Mouse (Mus musculus): ENCODE measurements at regions not wholly inside any gene's neighbourhood (a gene's known extent, or its start where the extent isn't known, plus 50 kb on each side); places are given as distances from the start of the nearest gene placed in this dataset.

DNA sequence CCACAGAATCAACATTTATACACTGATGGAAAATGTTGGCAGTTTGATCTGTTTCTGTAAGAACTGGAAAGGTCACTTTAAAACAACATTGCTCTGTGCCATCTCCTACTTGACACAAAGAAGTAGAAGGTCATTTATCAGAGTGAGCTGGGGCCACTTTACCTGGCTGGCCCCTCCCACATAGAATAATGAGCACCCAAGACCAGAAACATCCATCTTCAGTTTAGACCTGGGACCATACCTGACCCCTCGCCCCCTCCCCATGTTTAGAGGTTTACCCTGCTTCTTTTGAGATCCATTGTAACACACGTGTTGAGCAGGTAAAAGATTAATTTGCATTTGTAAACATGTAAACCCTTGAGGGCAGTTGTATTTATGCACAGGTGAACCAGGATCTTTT, 366.8 kb upstream of the Adgrl2 start:
- no peaks in the 10 kb centered on the region for H3K27me3 ChIP-seq (ENCODE audit: control insufficient read depth, insufficient read depth, low read length)
- H3K36me3 ChIP-seq (ENCODE audit: control insufficient read depth, insufficient read depth, low read length), result no peaks in the 10 kb centered on the region
- no peaks in the 10 kb centered on the region for H3K4me1 ChIP-seq (replicated peaks; ENCODE audit: control insufficient read depth, insufficient read depth, low read length)
- no peak overlapping the region for H3K9ac ChIP-seq (ENCODE audit: low read depth, low read length)
- DNase-seq (ENCODE audit: low spot score) (no peak), ATAC-seq (ENCODE audit: low FRiP score) (no peak)
- 45% methylated on average over 2 of the region's 2 CpGs for WGBS
- no peaks in the 10 kb centered on the region for H3K9me3 ChIP-seq (ENCODE audit: control insufficient read depth, low read length)
- no peak overlapping the region for H3K4me3 ChIP-seq (ENCODE audit: low read depth, low read length)
- H3K4me2 ChIP-seq (replicated peaks; ENCODE audit: low read depth, low read length), result no peak overlapping the region
- no peak overlapping the region for H3K27ac ChIP-seq (ENCODE audit: low read depth, low read length)

DNA sequence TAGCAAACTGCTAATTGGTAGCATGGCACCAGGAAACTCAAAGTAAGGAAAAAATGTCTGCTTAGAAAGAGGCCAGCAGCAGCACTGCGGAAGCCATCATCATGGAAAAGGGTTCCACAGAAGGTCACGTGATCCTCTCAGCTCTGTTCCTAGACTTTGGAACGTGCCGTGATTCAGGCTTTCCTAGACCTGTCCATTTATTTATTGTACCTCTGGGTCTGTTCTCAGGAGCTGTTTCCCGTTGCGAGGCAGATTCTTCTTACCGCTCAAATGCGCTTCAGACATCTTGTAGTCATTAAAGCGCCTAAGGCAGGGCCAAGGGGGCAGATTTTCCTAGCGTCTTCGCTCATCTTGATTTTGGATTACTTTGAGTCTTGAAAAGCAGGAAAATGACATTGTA, 365.0 kb upstream of the Adgrl2 start:
- no peak overlapping the region for H3K27ac ChIP-seq (ENCODE audit: low read depth, low read length)
- no peaks in the 10 kb centered on the region for H3K27me3 ChIP-seq (ENCODE audit: control insufficient read depth, insufficient read depth, low read length)
- H3K36me3 ChIP-seq (ENCODE audit: control insufficient read depth, insufficient read depth, low read length), result no peaks in the 10 kb centered on the region
- no peaks in the 10 kb centered on the region for H3K9me3 ChIP-seq (ENCODE audit: control insufficient read depth, low read length)
- 87% methylated on average over 11 of the region's 11 CpGs for WGBS
- H3K9ac ChIP-seq (ENCODE audit: low read depth, low read length), result no peak overlapping the region
- H3K4me2 ChIP-seq (replicated peaks; ENCODE audit: low read depth, low read length), result no peak overlapping the region
- ATAC-seq (ENCODE audit: low FRiP score) (no peak), DNase-seq (ENCODE audit: low spot score) (no peak)
- no peaks in the 10 kb centered on the region for H3K4me1 ChIP-seq (replicated peaks; ENCODE audit: control insufficient read depth, insufficient read depth, low read length)
- no peak overlapping the region for H3K4me3 ChIP-seq (ENCODE audit: low read depth, low read length)

DNA sequence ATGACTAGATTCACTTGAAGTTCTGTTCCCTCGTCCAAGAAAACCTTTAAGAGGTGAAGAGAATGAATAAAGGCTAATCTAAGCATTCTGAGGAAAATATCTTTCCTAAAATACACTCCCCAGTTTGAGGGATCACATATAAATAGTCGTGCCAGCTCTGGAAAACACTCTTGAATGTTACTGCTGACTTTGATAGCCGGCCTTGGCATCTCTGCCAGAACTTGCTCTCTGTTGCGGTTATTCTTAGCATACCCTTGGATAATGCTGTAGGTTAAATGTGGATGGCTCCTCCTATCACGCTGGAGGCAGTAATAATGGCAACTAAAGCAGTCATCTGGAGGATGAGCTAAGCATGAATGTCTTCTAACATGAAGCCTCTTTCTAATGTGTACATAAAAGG, 363.6 kb upstream of the Adgrl2 start:
- no peak overlapping the region for H3K4me2 ChIP-seq (replicated peaks; ENCODE audit: low read depth, low read length)
- H3K4me3 ChIP-seq (ENCODE audit: low read depth, low read length), result no peak overlapping the region
- 90% methylated on average over 5 of the region's 5 CpGs for WGBS
- no peaks in the 10 kb centered on the region for H3K27me3 ChIP-seq (ENCODE audit: control insufficient read depth, insufficient read depth, low read length)
- H3K9ac ChIP-seq (ENCODE audit: low read depth, low read length), result no peak overlapping the region
- no peaks in the 10 kb centered on the region for H3K36me3 ChIP-seq (ENCODE audit: control insufficient read depth, insufficient read depth, low read length)
- no peaks in the 10 kb centered on the region for H3K4me1 ChIP-seq (replicated peaks; ENCODE audit: control insufficient read depth, insufficient read depth, low read length)
- H3K9me3 ChIP-seq (ENCODE audit: control insufficient read depth, low read length), result no peaks in the 10 kb centered on the region
- no peak for ATAC-seq (ENCODE audit: low FRiP score)
- H3K27ac ChIP-seq (ENCODE audit: low read depth, low read length), result no peak overlapping the region
- no peak for DNase-seq (ENCODE audit: low spot score)

DNA sequence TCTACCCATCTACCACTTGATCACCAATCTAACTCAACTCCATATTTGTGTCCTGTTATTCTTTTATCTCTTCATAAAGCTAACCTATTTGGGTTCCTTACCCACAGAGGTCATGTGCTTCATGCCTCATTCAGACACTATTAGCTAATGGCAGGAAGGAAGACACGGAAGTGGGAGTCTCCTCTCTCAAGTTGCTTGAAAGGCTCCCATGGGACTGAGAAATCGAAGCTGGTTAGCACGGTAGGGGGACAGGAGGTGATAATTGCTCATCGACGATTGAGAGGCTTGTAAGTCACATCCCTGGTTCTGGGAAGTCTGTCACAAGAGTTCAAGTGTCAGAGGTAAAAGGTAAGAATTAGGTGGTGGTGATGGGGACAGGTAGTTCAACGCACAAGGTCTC, 362.2 kb upstream of the Adgrl2 start:
- DNase-seq (ENCODE audit: low spot score) (no peak), ATAC-seq (ENCODE audit: low FRiP score) (no peak)
- Histone ChIP-seq H3K27ac (ENCODE audit: low read depth, low read length) (no peak overlapping the region), H3K9me3 (ENCODE audit: control insufficient read depth, low read length) (no peaks in the 10 kb centered on the region), H3K9ac (ENCODE audit: low read depth, low read length) (no peak overlapping the region), H3K4me2 (replicated peaks; ENCODE audit: low read depth, low read length) (no peak overlapping the region), H3K27me3 (ENCODE audit: control insufficient read depth, insufficient read depth, low read length) (no peaks in the 10 kb centered on the region), H3K4me3 (ENCODE audit: low read depth, low read length) (no peak overlapping the region), H3K4me1 (replicated peaks; ENCODE audit: control insufficient read depth, insufficient read depth, low read length) (no peaks in the 10 kb centered on the region), H3K36me3 (ENCODE audit: control insufficient read depth, insufficient read depth, low read length) (no peaks in the 10 kb centered on the region)
- 70% methylated on average over 6 of the region's 6 CpGs for WGBS

DNA sequence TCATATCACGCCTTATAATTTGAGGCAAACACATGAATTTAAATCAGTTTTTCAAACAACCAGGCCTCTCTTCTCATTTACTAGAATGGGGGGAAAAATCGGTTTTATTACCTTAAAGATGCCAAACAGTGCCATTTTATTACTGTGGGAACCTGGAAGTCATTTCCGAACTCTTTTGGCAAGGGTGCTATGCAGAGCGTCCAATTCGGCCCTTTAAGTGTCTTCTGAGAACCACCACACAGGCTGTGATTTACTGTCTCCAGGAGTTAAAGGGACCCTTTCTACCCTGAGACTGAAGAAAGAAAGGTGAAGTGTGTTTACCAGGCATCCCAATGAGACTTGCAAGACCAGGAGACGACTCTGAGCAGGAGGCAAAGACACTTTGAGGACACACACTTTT, 359.4 kb upstream of the Adgrl2 start:
- WGBS, result 83% methylated on average over 6 of the region's 6 CpGs

DNA sequence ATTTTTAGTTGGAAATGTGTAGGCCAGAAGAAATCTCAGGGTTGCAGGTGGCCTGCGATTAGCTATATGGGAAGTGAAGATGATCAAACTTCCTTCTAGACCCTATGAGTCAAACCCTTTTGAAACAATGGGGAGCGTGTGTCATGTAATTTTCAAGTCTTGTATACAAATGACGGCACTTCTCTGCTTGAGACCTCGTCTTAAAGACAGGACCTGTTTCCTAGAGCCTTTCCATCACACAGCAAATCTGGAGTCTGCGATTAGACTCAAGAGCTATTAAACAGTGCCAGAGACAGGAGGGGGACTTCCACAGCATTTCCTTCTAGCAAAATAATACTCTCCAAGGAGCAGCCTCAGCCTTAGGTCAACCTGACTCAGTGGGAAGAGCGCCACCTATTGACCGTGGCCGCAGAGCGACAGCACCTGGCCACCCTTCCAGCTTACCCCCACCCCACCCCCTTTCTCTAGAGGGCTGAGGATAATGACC, 358.9 kb upstream of the Adgrl2 start:
- DNase-seq (ENCODE audit: low spot score), result peak; percentile 64
- H3K9ac ChIP-seq (ENCODE audit: low read depth, low read length), result no peak overlapping the region
- H3K27ac ChIP-seq (ENCODE audit: low read depth, low read length), result no peak overlapping the region
- ATAC-seq (ENCODE audit: low FRiP score), result peak; percentile 57; the same call in 1 of the 2 replicates
- H3K4me1 ChIP-seq (replicated peaks; ENCODE audit: control insufficient read depth, insufficient read depth, low read length), result no peaks in the 10 kb centered on the region
- H3K4me3 ChIP-seq (ENCODE audit: low read depth, low read length), result no peak overlapping the region
- no peaks in the 10 kb centered on the region for H3K9me3 ChIP-seq (ENCODE audit: control insufficient read depth, low read length)
- no peaks in the 10 kb centered on the region for H3K27me3 ChIP-seq (ENCODE audit: control insufficient read depth, insufficient read depth, low read length)
- WGBS, result 45% methylated on average over 9 of the region's 9 CpGs
- H3K36me3 ChIP-seq (ENCODE audit: control insufficient read depth, insufficient read depth, low read length), result no peaks in the 10 kb centered on the region
- H3K4me2 ChIP-seq (replicated peaks; ENCODE audit: low read depth, low read length), result no peak overlapping the region

More for the DNA sequence above, 359.4 kb upstream of the Adgrl2 start:
- H3K9ac ChIP-seq (ENCODE audit: low read depth, low read length), result no peak overlapping the region
- no peaks in the 10 kb centered on the region for H3K27me3 ChIP-seq (ENCODE audit: control insufficient read depth, insufficient read depth, low read length)
- DNase-seq (ENCODE audit: low spot score), result no peak
- no peaks in the 10 kb centered on the region for H3K4me1 ChIP-seq (replicated peaks; ENCODE audit: control insufficient read depth, insufficient read depth, low read length)
- no peak overlapping the region for H3K27ac ChIP-seq (ENCODE audit: low read depth, low read length)
- no peak overlapping the region for H3K4me2 ChIP-seq (replicated peaks; ENCODE audit: low read depth, low read length)
- H3K9me3 ChIP-seq (ENCODE audit: control insufficient read depth, low read length), result no peaks in the 10 kb centered on the region
- ATAC-seq (ENCODE audit: low FRiP score), result no peak
- H3K4me3 ChIP-seq (ENCODE audit: low read depth, low read length), result no peak overlapping the region
- no peaks in the 10 kb centered on the region for H3K36me3 ChIP-seq (ENCODE audit: control insufficient read depth, insufficient read depth, low read length)

DNA sequence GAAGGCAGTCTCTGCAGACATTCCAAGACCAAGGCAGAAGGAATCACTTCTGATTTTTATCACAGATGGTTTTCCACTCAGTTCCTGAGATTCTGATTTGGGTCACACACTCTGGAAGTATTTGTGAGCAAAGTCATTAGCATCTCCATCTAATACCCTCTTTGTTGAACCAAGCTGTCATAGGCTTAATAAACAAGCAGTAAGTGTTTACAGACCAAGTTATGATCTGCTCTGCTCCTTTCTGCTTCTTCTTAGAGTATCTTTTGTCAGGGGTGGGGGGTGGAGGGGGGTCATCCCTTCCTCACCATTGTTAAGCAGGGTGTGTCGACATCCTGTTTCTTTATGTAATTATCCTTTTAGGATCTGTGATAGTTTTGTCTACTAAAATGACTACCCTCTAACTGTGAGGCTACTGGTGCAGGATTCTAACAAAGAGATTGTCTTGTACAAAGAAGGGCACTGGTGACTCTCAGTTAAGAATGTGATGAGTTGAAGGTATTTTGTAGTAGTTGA, 358.2 kb upstream of the Adgrl2 start:
- DNase-seq (ENCODE audit: low spot score) (no peak), ATAC-seq (ENCODE audit: low FRiP score) (no peak)
- H3K27ac ChIP-seq (ENCODE audit: low read depth, low read length), result no peak overlapping the region
- no peak overlapping the region for H3K4me2 ChIP-seq (replicated peaks; ENCODE audit: low read depth, low read length)
- H3K9me3 ChIP-seq (ENCODE audit: control insufficient read depth, low read length), result no peaks in the 10 kb centered on the region
- no peaks in the 10 kb centered on the region for H3K36me3 ChIP-seq (ENCODE audit: control insufficient read depth, insufficient read depth, low read length)
- no peaks in the 10 kb centered on the region for H3K27me3 ChIP-seq (ENCODE audit: control insufficient read depth, insufficient read depth, low read length)
- no peaks in the 10 kb centered on the region for H3K4me1 ChIP-seq (replicated peaks; ENCODE audit: control insufficient read depth, insufficient read depth, low read length)
- WGBS, result 70% methylated on average over 1 of the region's 1 CpGs
- H3K9ac ChIP-seq (ENCODE audit: low read depth, low read length), result no peak overlapping the region
- no peak overlapping the region for H3K4me3 ChIP-seq (ENCODE audit: low read depth, low read length)

DNA sequence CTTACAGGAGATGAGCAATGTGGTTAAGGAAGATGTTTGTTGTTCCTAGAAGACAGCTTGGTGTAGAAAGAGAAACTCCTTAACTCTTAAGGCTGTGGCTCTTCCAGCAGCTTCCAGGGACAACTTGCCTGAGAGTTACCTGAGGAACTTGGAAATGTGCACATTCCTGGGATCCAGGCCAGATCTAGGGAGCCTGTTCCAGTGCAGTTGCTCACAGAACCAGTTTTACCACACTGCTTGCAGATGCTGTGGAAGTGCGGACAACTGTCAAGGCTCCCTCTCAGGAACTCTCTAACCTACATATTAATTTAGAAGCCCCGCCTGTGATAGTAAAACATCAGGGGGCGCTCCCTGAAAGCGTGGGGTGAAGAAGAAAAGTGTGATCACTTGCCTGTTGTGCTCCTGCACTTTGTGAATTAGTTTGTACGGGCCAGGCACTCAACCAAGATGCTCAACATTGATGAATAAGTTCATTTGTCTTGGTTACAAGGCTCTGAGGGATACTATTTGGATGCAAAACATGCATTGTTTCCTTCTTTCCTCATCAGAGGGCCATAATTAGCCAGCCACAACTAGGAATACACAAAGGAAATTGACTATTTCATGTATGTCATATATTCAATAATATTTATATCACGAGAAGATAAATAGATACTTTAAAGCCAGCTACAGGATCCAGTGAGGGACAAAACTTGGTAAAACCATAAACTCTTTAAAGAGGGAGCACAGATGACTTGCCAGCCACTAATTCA, 357.1 kb upstream of the Adgrl2 start:
- H3K9ac ChIP-seq (ENCODE audit: low read depth, low read length), result no peak overlapping the region
- no peaks in the 10 kb centered on the region for H3K36me3 ChIP-seq (ENCODE audit: control insufficient read depth, insufficient read depth, low read length)
- no peak overlapping the region for H3K4me2 ChIP-seq (replicated peaks; ENCODE audit: low read depth, low read length)
- DNase-seq (ENCODE audit: low spot score), result no peak
- ATAC-seq (ENCODE audit: low FRiP score), result no peak
- no peak overlapping the region for H3K4me3 ChIP-seq (ENCODE audit: low read depth, low read length)
- 47% methylated on average over 6 of the region's 6 CpGs for WGBS
- no peaks in the 10 kb centered on the region for H3K27me3 ChIP-seq (ENCODE audit: control insufficient read depth, insufficient read depth, low read length)
- H3K4me1 ChIP-seq (replicated peaks; ENCODE audit: control insufficient read depth, insufficient read depth, low read length), result no peaks in the 10 kb centered on the region
- H3K9me3 ChIP-seq (ENCODE audit: control insufficient read depth, low read length), result no peaks in the 10 kb centered on the region
- H3K27ac ChIP-seq (ENCODE audit: low read depth, low read length), result no peak overlapping the region

DNA sequence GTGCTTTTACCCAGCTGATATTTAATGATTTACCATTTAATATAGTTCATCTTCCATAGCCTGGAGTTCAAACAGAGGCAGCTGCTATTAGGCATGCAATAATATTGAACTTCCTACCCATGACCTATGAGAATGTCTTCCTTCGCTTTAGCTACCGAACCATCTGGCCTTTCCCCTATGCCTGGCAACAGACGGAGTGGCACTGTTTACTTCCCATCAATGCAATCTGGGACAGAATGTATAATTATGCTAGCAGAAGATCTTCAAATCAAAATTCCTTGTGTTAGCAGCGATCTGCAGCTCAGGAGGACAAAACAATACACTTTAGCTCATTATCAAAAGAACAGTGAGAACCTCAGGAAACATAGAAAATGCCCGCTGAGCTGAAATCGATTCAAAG, 352.2 kb upstream of the Adgrl2 start:
- Histone ChIP-seq H3K4me3 (ENCODE audit: low read depth, low read length) (no peak overlapping the region), H3K4me2 (replicated peaks; ENCODE audit: low read depth, low read length) (no peak overlapping the region), H3K4me1 (replicated peaks; ENCODE audit: control insufficient read depth, insufficient read depth, low read length) (no peaks in the 10 kb centered on the region), H3K9ac (ENCODE audit: low read depth, low read length) (no peak overlapping the region), H3K27me3 (ENCODE audit: control insufficient read depth, insufficient read depth, low read length) (no peaks in the 10 kb centered on the region), H3K36me3 (ENCODE audit: control insufficient read depth, insufficient read depth, low read length) (no peaks in the 10 kb centered on the region), H3K9me3 (ENCODE audit: control insufficient read depth, low read length) (no peaks in the 10 kb centered on the region), H3K27ac (ENCODE audit: low read depth, low read length) (no peak overlapping the region)
- WGBS, result 73% methylated on average over 6 of the region's 6 CpGs
- DNase-seq (ENCODE audit: low spot score) (no peak), ATAC-seq (ENCODE audit: low FRiP score) (no peak)
